Mouse (Mus musculus): ENCODE data around the gene Ddr2.

Ddr2 gene

GRCm38 (mm10) chr1:170110516-170111332 lies at the start of gene Ddr2:
Gene Ddr2 (minus strand): TSS chr1:170110762.
- no peak for DNase-seq (ENCODE audit: low spot score)

GRCm38 (mm10) chr1:170159707-170160106 lies 49.1 kb upstream of the Ddr2 start:
- DNase-seq (ENCODE audit: low spot score): no peak

- DNase-seq (ENCODE audit: low spot score): no peak
Measured at GRCm38 (mm10) chr1:170155761-170156160, 45.2 kb upstream of the Ddr2 start.

DNA sequence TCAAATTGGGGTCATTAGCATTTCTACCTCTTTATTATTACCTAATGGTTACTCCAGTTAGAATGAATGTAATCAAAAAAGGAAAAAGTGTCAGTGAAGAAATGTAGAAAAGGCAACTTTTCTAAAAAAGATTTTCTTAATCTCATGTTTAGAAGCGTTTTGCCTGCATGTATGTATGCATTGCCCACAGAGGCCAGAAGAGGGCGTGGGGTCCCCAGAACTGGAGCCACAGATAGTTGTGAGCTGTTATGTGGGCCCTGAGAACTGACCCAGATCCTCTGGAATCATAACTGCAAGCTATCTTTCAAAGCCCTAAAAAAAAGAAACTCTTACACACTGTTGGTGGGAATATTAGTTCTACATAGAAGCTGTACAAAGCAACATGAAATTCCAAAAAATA lies 44.7 kb upstream of the Ddr2 start:
- DNase-seq (ENCODE audit: low spot score): no peak

DNA sequence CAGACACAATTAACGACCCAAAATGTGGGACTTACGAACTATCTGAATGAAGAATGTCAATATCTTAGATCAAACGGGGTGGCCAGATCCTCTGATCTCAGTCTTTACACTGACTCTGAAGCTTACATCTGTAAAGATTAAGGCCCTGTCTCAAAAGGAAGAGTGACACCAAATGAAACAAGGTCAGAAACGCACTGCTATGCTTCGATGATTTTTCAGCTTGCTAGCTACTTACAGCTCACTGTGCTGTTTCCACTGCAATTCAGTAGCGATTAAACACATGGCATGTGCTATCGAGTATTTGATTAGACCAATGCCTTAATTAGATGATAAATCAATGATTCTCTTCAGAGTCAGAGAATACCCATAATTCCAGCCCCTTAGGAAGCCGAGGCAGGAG lies 43.4 kb upstream of the Ddr2 start:
- no peak for DNase-seq (ENCODE audit: low spot score)

DNA sequence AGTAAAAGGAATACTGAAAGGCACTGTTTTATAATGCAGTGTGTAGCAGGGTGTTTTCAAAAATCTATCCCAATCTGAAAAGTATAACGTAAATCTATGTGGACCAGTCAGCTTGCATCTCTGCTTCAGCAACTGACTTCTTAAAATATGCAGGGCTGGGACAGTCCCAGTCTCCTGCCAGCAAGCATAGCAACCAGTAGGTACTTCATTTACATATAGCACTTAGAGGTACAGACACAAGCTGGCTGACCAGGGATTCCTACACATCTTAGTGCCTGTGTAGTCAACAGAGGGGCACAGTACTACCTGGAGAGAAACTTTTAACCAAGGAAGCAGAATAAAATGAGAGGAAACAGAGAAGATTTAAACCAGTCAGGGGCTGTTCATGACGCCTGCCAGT lies 42.0 kb upstream of the Ddr2 start:
- DNase-seq (ENCODE audit: low spot score): no peak

GRCm38 (mm10) chr1:170150870-170151269 lies 40.3 kb upstream of the Ddr2 start:
- no peak for DNase-seq (ENCODE audit: low spot score)

DNA sequence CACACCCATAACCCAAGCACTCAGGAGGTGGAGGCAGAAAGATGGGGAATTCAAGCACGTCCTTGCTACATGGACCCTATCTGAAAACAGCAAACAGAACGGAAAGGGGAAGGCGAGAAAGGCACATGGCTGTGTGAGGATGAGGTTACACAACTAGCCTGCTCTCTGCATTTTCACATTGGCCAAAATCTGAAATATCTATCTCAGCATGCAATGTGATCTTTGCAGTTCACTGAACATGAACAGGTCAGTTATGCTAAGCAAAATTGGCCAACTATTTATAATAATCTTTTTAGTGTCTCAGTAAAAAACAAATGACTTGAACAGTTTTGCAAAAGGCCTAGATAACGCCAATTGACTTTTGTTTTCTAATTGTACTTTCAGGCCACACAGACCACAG lies 39.2 kb upstream of the Ddr2 start:
- no peak for DNase-seq (ENCODE audit: low spot score)

GRCm38 (mm10) chr1:170148536-170148935 lies 38.0 kb upstream of the Ddr2 start:
- no peak for DNase-seq (ENCODE audit: low spot score)

GRCm38 (mm10) chr1:170147651-170148448 lies 37.3 kb upstream of the Ddr2 start:
- no peak for DNase-seq (ENCODE audit: low spot score)

- no peak for DNase-seq (ENCODE audit: low spot score)
Measured at GRCm38 (mm10) chr1:170145606-170146005, 35.0 kb upstream of the Ddr2 start.

GRCm38 (mm10) chr1:170142256-170142871 lies 31.8 kb upstream of the Ddr2 start:
- DNase-seq (ENCODE audit: low spot score): no peak

GRCm38 (mm10) chr1:170141626-170142025 lies 31.1 kb upstream of the Ddr2 start:
- DNase-seq (ENCODE audit: low spot score): no peak

DNA sequence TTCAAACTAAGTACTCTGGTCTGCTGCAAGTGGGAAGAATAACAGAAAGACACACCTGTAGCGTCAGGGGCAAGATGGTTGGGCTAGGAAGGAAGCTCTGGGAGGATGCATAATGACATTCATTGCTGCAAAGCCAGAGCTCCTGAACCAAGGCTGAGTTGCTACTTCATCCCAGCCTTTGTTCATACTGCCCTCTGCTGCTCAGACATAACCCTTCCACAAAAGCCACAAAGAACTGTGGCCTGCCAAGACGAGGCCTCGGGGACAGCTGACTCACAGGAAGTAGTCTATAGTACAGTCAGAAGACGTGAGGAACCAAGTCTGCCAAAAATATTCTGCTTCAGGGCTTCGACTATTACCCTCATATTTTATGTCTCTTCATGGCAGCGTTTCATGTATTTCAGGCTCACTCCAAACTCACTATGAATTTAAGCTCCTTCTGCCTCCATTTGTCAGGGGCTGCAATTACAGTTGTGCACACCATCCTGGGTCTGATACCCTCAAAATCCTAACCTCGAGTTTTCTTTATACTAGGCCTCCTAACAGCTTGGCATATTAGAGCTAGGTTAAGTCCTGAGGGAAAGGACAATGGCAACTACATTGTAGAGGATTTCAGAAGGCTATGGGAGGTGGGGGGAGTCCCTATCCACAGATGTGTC lies 25.9 kb upstream of the Ddr2 start:
- peak; percentile 54 for DNase-seq (ENCODE audit: low spot score)

DNA sequence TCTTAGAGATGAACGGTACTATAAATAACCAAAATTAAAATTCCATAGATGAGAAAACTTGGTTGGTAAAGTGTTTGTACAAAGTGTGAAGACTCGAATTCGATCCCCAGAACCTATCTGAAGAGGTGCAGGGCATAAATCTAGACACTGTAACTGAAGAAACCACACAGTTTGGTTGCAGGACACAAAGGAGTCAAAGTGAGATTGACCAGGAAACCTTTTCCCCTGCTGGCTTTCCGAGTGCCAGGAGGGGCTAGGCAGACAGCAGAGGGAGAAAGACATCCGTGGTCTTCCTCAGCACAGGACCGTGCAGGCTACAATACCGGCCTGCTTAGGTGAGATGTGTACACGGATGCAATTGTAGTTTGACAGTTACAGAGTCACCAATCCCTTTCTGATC lies 23.7 kb upstream of the Ddr2 start:
- no peak for DNase-seq (ENCODE audit: low spot score)

- DNase-seq (ENCODE audit: low spot score): no peak
Measured at GRCm38 (mm10) chr1:170130962-170131361, 20.4 kb upstream of the Ddr2 start.

DNA sequence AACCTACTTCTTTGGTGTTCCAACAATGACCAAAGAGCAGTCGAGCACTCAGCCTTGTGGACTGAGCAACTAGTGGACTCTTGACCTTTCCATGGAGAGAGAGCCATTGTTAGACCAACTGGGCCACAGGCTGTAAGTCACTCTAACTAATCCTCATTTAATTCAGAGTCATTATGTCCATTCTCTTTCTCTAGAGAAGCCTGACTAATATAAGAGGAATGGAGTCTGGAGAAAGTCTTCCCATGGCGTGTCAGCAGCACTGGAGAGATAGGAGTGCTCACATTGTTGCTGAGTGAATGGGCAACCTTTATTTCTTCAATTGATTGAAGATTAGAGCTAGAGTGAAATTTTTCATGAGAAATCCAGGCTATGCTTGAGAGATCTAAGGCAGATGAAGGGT lies 14.1 kb upstream of the Ddr2 start:
- DNase-seq (ENCODE audit: low spot score): no peak

- no peak for DNase-seq (ENCODE audit: low spot score)
Measured at GRCm38 (mm10) chr1:170113616-170114015, 3.1 kb upstream of the Ddr2 start.

- no peak for DNase-seq (ENCODE audit: low spot score)
Measured at GRCm38 (mm10) chr1:170112261-170112660, 1.7 kb upstream of the Ddr2 start.

DNA sequence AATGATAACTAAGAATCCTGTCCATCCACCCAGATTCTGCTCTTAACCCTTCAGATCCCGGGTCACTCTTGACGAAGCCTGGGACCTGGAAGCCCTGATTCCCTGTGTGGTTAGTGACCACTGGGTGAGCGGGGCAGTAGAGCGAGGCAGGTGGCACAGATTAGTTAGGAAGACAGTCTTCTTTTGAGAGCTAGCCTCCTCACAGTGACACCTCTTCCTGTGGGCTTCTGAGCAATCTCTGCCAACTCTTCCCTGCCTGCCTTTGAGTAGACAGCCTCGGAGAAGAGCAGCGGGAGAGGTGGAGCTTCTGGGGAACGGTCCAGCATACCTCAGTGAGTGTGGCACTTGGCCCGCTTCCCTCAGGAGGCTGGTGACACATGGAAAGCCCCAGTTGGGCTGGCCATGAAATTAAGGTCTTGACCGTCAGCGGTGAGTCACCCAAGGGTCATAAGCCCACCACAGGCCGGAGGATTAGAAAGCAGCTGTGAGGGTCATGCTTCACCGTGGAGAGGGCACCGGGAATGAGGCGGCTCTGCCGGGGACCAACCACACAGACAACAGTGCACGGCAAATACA lies 1.2 kb upstream of the Ddr2 start:
- no peak for DNase-seq (ENCODE audit: low spot score)

DNA sequence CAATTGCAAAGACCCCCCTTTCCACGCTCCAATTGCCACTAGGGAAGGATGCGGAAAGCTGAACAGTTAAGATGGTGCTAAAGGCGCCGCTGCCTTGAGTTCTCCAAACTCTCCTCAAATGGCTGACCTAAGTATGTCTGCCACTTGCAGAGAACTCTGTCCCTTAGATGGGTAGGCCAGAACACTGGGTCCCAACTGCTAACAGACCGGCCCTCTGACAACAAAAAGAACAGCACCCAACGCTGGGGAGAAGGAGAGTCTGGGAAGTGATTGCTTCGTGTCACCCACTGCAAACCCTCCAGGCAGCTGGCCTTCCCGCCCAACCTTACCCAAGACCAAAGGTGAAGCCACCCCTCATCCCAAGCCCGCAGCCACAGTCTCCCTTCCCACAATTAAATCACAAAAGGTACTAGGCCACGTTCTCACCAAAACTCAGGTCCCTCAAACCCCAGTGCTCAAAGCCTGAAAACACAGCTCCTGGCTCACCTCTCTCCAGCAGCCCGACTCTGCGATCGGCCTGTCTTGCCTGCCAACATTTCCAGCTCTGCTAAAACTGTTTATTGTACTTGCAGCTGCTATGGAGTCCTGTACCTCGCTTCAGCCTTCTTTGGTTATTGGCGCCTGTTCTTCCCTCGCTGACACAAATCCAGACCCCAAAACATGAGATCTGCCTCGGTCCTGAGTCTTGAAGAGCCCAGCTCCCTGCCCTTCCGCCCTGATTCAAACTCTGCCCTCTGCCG lies 616 bp downstream of the Ddr2 start:
- no peak for DNase-seq (ENCODE audit: low spot score)
